Mouse (Mus musculus): ENCODE results near the gene Hexim2.

- TF ChIP-seq CTCF (IDR thresholded peaks at IDR 0.05; ENCODE audit: low read depth, low read length) (no peak), POLR2A (IDR thresholded peaks at IDR 0.05; ENCODE audit: insufficient read depth, low read length) (no peak), EP300 (IDR thresholded peaks at IDR 0.05; ENCODE audit: insufficient read depth, low read depth, low read length) (no peak)
Measured at GRCm38 (mm10) chr11:103113005-103113404, 19.2 kb upstream of the Hexim2 start.

Measured in ES-Bruce4 (cell line).